Mouse (Mus musculus): ENCODE measurements around the gene Polr2i.

DNA sequence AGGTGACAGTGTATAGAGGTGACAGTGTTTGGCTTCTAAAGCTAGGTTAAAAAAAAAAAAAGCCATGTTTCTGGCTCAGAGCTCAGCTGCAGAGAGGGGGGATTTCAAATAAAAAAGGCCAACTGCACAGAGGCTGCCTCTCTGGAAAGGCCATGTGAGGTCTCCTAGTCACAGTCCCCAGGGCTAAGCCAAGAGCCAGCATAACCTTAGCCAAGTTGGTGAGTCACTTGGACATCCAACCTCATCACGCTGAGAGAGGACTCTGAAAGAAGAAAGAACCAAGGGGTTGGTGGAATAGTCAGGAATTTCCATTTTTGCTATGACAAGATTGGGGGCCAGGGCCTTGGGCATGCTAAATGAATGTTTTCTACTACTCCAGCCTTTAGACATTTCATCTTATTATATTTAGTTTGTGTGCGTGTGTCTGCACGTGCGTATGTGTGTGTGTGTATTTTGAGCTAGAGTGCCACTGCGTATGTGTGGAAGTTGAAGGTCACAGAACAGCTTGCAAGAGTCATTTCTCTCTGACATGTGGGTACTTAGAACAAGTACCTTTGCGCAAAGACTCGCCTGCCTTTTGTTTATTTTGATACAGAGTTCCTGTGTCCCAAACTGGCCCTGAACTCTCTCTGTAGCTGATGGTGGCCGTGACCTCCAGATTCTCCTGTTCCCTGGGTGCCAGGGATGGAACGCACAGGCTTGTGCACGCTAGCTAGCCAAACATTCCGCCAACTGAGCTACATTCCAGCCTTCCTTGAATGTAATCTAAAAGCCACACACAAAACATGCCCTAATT lies 28.7 kb upstream of the Polr2i start:
- TF ChIP-seq ZC3H11A (IDR thresholded peaks at IDR 0.05; ENCODE audit: borderline replicate concordance, low read depth, low read length) (no peak), CHD2 (IDR thresholded peaks at IDR 0.05; ENCODE audit: low read depth, low read length) (no peak), MAFK (IDR thresholded peaks at IDR 0.05; ENCODE audit: insufficient read depth, low read depth, low read length) (no peak)

All from ES-E14 (cell line).